Mouse (Mus musculus): ENCODE results near the gene Csnk1g1.

The Csnk1g1 gene

DNA sequence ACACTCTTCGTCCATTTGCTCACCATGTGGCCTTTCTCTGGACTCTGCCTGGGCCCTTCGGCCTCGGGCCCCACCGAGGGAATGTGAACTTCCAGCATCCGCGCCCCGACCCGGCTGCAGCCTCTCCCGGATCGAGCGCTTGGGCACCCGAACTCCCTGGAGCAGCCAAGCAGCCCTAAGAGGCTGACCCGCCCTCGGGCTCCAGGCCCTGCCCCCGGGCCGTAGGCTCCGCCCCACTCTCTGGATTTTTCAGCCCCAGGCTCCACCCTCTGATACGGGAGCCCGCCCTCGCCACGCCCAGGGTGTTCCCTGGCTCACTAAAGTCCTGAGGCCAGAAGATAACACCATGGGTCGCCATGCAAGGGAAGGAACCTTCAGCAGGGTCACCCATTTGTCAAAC is 160.9 kb downstream of the Csnk1g1 start, which contains the start of gene Snx22:
Gene Snx22 (minus strand): TSS at position 137 of the 400 bp plus-strand sequence.
- peak; percentile 71 for DNase-seq (ENCODE audit: low read depth)

DNA sequence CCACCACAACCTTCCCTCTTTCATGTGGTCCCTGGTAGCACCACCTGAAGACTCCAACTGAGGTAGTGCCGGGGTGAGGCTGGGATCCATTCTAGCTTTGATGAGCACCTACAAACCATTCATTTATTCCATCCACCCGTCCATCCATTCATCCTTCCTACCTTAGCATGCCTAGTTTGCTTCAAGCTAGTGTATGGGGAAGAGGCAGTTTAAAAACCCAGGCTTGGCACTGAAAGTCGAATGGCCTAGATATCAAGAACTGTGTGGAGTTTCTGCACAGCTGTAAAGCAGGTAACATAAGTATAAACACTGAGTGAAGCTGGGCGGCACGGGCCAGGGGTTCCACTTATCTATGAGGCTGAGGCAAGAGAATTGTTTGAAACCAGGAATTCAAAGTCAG is 161.4 kb downstream of the Csnk1g1 start:
- DNase-seq (ENCODE audit: low read depth): no peak

DNA sequence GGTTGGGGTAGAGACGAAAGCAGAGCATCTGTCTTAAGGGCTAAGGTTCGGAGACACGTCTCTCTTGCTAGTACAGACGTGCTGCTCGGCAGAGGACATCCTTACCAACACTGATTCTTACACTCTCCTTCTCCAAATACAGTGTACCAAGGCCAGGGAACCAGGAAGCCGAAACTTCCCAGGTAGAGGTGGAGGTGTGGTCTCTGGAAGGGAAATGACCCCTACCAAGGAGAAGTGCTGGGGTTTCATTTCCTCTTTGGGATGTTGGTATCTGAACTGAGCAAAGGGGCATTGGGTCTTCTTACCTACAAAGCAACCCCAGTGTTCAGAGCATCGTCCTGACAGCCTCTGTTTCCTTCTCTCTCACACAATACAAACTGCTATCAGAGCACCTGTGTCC is 164.0 kb downstream of the Csnk1g1 start:
- no peak for DNase-seq (ENCODE audit: low read depth)

DNA sequence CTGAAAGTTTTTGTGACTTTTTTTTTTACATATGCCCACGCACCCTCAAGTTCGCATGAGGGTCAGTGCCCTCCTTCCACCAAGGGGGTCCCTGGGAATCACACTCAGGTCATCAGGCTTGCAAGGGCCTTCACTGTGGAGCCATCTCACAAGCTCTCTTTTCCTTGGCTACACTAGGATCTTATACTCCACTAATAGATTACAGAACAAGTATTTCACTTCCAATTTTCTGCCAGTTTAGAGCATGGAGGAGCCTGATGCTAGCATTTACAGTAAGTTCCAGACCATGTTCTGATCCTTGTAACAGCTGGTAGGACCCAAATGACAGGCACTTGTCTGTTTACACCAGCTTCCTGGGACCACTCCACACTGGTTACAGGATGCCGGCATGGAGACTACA is 169.3 kb downstream of the Csnk1g1 start:
- DNase-seq (ENCODE audit: low read depth): no peak

DNA sequence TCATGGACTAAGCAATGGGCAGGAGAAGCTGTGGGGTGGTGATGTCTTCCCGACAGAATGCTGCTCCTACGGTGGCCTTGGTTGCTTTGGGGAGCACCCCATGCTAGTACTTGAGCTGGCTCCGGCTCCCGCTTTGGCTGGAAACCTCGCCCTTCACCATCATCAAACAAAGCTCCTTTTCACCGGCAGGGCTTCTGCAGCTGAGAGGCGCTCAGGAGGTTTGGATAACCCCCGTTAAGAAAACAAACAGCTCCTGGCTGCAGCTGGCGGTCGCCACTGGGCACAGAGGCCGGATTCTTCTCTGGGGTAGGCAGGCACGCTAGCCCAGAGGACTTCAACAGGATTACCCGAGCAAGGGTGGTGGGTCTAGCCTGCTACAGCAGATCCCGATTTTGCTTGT is 169.8 kb downstream of the Csnk1g1 start:
- no peak for DNase-seq (ENCODE audit: low read depth)

DNA sequence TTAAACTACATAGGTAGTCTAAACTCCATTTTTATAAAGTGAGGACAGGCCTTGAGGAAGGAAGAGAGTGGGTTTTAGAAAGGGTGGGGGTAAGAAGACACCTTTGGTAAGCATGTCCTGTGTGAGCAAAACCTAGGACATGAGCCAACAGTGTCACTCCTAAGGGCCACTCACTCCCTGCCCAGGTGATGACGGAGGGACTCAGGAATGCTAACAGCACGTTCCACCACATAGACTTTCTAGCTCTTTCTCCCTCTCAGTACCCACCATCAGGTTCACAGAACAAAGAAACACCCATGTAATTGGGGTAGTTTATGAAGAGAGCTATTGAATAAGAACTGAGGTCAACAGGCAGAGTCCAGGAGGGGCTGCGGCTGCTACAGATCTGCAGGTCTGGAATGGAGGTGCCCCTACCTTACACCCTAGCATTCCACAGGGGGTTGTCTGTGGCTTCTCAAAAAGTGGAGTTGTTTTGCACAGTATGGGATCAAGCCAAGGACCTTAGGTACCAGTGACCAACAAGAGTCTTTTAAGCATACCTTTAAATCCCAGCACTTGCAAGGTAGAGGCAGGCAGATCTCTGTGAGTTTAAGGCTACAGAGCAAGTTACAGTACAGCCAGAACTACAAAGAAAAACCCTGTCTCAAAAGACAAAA is 172.2 kb downstream of the Csnk1g1 start:
- no peak for DNase-seq (ENCODE audit: low read depth)

DNA sequence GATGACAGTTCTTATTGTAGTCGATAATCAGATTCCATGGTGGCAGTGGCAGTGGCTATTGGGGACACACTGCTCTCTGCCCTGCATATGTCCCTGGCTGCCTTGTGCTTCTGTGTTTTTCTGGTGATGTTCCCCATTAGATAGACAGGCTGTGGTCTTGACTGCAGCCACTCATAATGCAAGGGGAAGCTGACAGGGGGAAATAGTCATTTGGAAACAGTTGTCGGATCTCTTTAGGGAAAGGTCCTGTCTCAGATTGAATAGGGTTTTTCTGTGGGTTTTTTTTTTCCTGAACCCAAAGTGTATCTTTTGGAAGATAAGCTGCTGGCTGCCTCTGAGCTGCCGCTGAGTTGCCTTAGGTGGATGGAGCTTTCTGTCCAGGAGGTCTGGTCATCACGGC is 173.3 kb downstream of the Csnk1g1 start:
- DNase-seq (ENCODE audit: low read depth): no peak

DNA sequence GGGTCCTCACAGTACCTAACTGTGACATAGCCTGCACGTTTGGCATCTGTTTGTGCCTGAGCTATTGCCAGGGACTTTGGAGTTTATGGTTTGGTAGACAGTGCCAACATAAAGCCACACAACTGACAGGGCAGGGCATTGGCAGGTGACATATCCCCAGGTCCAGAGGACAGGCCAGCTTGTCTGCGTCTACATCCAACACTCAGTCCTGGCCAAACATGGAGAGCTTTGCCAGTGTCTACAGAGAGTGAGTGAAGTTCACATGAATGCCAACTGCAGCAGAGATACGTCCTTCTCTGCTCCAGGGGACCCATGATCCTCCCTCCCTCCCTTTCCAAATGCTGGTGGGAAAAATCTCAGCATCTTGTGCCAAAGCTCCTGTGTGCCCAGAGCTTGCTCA is 175.4 kb downstream of the Csnk1g1 start:
- no peak for DNase-seq (ENCODE audit: low read depth)

DNA sequence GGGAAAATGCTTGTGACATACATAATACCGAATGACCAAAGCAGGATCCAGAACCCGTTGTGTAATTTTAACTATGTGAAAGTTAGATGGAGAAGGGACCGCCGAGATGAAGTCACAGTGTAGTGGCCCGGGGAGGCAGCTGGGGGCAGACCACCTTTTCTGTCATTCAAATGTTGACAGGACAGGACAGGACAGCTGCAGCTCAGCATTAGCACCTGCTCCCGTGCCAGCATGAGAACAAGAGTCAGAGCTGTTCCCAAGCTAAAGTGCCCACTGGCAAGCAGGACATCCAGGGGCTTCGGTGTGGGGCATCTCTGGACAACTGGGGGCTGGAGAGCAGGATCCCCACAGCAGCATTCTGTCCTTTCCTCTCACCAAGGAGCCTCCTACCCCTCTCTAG is 178.3 kb downstream of the Csnk1g1 start:
- DNase-seq (ENCODE audit: low read depth): no peak

DNA sequence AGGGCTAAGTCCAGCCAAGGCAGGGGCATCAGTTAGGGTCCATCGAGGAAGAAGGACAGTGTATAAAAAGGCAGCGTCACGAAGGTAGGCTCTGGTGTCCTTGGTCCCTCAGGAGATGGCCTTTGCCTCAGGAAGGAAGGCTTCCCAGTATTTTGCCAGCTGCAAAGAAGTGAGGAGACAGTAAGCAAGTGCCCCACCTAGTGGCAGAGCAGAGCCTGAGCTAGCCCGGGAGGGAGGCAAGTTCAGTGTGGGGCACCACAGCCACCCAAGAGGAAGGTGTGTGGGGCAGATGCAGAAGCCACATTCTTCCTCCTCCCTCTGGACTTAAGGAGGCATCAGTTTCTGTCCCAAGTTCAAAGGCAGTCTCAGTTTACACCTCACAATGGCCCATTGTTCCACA is 179.7 kb downstream of the Csnk1g1 start:
- peak; percentile 28 for DNase-seq (ENCODE audit: low read depth)

DNA sequence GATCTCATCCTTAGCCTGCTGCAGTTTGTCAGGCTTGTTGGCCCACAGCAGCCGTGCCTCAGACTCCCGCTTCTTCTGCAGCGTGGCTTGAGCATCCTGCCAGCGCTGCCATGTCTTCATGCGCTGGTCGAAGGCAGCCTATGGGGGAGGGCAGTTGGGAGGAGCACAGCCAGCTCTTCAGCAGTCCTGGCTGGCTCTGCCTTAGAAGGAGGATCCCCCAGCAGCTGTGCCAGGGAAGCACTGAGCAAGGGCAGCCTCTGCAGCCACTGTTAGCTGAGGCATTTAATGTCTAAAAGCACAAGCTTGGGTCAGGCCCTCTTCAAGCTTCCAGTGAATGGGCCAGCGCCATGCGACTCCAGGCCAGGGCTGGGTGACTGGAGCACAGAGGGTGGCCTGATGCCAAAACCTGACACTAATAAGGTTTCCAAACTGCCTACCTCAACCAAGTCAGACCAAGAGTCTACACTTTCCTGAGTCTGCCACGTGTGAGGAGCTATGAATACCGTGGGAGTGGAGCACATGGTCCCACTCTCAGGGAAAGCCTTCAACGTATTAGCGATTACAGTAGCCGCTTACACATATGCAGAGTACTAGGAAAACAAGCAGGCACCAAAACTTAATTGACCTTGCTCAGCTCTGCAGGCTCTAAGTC is 182.0 kb downstream of the Csnk1g1 start:
- DNase-seq (ENCODE audit: low read depth): no peak

DNA sequence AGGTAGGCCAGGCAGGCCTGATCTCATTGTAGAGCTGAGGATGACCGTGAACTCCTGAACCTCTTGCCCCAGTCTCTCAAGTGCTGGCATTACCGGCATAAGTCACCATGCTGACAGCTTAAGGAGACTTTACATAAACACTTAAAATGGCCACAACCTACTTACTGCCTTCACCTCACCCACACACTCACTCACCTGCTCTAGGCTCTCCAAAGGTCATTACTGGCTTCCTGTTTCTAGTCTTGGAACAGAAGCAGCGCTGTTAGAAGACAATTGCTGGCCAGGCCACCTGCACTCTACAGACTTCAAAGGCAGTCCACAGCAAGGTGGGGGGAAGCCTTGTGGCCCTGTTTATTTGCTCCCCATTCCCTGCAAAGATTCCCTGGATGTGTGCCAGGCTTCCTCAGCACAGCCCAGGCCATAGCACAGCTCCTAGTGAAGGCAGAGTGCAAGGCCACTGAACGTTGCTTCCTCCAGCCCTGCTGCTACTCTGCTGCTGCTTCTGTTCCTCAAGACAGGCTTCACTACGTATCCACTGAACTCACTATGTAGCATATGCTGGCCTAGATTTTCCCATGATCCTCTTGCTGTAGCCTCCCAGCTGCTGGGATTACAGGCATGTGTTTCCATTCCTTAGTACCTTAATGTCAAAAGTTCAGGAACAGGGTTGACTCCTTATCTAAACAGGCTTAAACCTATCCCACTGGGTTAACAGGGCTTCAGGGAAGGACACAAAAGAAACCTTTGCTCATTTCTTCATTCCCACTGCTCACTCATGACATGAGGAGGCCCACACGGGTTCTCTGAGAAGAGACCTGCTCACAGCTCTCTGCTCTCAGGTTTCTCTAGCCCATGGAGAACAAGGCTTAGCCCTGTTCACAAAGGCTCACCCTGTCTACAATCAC is 182.9 kb downstream of the Csnk1g1 start:
- no peak for DNase-seq (ENCODE audit: low read depth)

DNA sequence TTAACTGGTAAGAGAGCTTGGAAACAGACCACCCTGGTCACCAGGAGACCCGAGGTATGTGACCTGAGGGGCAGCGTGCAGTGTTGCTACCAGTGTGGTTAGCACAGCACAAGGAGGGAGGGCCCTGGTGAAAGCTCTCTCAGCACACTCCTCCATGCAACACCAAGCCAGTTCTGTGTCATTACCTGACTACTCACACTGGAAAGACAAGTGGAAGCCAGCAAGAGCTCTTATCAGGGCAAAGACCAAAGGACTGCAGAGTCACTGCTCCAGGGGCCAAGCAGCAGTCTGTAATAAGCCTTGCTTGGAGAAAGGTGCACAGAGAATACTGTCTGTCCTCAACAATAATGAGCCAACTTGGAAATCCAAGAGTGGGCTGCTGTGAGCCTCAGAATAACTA is 183.9 kb downstream of the Csnk1g1 start:
- no peak for DNase-seq (ENCODE audit: low read depth)
